Mouse (Mus musculus) yolk sac, embryonic 10.5 days (tissue): ENCODE data around the gene Trmu.
"Not testable (repeated sequence)": the region's sequence is repeated elsewhere in the genome, so short reads cannot be mapped to it uniquely, and the experiment has no call there.

Experiments used
- DNase-seq: peaks from one replicate; pipeline ENCODE4 v3.0.0-alpha.2; 2017; ENCODE audit warnings: low spot score

Trmu gene

DNA sequence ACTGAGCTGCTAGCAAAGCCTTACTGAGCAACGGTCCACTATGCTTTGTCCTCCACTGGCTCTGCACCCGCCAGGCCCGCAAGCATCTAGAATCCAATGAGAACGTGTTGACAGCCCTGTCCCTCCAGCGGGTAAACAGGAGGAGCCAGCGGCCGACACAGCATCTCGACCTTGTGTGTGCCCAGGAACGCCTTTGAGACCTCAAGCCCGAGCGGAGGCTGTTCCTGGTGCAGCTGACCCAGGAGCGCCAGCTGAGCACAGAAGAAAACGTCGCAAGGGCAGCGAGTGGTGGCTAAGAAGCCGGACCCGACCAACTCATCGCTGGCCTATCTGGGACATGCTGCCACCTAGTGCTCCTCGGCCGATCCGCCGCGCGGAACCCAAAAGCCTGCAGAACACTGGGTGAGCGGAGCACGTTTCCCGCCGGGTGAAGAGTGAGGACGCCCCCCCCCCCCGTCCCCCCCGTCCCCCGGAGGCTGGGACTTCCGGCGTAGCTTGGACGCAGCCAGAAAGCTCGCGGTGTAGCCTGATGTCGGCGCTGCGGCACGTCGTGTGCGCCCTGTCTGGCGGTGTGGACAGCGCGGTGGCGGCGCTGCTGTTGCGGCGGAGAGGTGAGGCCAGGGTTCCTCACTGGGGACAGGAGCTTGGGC lies at the start of gene Trmu:
Gene Trmu, plus strand, starts transcription at position 465 of the 650 bp plus-strand sequence.
- peak; percentile 92 for DNase-seq

- DNase-seq: no peak
Measured at GRCm38 (mm10) chr15:85829470-85829869, 49.6 kb upstream of the Trmu start.

- DNase-seq: peak; percentile 85
Measured at GRCm38 (mm10) chr15:85831954-85832590, 47.0 kb upstream of the Trmu start, which contains the start of gene Ttc38. TSS of gene Ttc38 (plus strand) at chr15:85832306.

DNA sequence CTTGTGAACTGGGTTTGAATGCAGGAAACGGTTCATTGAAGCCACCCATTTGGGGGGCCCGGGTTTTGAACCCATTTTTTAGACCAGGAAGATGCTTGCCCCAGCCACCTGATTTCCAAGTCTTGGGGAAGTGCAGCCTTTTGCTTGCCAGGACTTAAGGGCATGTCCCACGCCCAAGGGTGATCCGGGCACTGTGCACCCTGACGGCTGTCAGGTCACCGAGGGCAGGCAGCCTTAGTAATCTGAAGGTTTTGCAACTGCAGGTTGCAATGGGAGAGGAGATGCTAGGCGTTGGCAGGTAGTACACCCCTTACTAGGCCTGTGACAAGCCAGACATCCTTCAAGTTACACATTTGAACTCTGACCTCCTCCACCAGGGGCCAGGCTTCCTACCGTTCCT lies 46.5 kb upstream of the Trmu start:
- peak; percentile 69 for DNase-seq

DNA sequence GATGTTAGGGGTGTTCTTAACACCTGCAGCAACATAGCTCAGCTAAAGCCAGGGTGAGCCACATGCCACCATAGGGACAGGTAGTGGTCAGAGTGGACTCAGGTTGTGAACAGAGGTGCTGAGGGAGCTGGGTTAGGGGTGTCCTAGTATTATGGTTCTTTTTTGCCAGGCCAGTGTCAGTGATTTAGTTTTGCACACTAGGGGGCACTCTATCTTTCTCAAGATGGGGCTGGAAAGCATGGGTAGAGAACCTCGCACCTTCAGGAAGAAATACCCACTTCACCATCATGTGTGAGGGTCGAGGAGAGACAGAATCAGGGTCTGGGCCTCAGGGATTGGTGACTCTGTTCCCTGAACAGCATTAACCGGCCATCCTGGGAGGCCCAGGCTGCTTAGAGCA lies 43.8 kb upstream of the Trmu start:
- DNase-seq: no peak

GRCm38 (mm10) chr15:85836887-85837286 lies 42.2 kb upstream of the Trmu start:
- DNase-seq: no peak

DNA sequence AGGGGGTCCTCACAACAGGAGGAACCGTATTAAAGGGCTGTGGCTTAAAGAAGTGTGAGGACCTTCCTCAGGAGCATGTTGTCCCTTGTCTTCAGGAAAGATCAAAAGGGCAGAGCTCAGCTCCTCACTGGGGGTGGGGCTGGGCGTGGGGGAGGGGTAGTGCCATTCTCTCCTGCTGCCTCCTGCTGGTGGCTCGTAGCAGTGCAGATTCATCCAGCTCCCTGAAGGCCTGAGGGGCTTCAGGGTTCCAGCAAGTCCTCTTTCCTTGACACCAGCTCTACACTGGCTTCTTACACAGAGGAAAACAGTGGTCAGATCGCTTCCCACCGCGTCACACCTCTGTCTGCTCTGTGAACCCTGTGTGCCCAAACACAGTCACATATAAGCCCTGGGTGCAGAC lies 38.1 kb upstream of the Trmu start:
- peak; percentile 62 for DNase-seq

DNA sequence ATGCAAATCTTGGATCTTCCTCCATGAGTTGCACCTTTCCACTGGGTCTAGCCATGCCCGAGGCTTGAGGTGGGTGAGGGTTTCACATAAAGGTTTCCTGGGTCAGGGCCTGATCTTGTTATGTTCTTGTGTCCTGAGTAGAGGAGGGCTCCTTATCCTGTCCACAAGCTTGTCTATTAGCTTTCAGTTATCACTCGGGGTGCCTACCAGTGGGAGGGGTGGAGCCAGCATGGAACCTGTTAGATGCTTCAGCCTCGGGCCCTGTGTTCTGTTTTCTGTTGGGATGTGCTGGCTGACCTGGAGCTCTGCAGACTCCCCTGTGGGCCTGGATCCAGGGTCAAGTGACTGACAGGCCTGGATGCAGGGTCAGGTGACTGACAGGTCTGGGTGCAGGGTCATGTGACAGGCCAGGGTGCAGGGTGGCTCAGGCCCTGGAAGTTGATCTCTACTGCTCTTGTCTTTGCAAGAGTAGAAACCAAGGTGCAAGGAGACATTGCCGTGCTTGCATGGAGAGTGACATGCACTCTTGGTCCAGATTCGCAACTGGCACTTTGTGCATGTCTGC lies 37.2 kb upstream of the Trmu start:
- DNase-seq: no peak

- no peak for DNase-seq
Measured at GRCm38 (mm10) chr15:85845071-85845470, 34.0 kb upstream of the Trmu start.

GRCm38 (mm10) chr15:85851656-85852392 lies 27.3 kb upstream of the Trmu start:
- no peak for DNase-seq

GRCm38 (mm10) chr15:85858980-85859489 lies 20.1 kb upstream of the Trmu start:
- DNase-seq: no peak

GRCm38 (mm10) chr15:85859490-85860031 lies 19.6 kb upstream of the Trmu start, which contains the start of gene Gtse1:
TSS of gene Gtse1 (plus strand) at chr15:85859745.
- peak; percentile 95 for DNase-seq

- not testable (repeated sequence) for DNase-seq
Measured at GRCm38 (mm10) chr15:85865913-85866312, 13.2 kb upstream of the Trmu start.

DNA sequence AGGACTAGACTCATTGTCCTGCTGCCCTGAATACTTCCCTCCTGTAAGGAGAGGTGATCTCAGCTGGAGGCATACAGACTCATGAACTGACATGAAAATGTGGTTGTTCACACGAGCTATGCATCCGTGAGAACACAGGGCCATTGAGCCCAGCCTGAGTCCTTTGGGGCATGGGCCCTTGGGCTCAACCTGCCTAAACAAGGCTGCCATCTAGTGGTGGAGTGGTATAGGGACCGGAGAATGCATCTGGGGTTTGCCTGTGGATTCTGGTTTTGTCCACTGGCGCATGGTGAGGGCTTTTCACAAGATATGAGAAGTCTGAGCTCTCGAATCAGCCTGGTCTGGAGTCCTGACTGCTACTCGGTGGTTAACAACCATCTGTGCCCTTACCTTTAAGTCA lies 11.4 kb upstream of the Trmu start:
- DNase-seq: peak; percentile 48

DNA sequence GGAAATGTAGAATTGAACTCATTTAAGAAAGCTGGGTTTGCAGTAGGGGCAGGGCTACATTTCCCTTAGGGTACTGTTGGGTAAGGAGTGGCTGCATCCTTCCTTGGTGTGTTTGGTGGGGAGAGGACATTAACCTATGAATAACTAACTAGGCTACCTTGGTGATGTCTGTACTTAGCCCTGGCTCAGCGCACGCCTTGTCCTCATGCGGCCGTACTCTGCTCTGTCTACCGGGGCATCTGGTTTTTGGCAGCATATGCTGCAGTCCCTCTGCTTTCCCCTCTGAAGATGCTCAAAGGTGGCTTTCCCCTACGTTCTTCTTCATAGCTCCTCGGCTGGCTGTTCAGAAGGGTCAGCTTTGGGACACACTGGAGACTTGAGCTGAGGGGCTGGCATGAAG lies 1.8 kb upstream of the Trmu start:
- no peak for DNase-seq

DNA sequence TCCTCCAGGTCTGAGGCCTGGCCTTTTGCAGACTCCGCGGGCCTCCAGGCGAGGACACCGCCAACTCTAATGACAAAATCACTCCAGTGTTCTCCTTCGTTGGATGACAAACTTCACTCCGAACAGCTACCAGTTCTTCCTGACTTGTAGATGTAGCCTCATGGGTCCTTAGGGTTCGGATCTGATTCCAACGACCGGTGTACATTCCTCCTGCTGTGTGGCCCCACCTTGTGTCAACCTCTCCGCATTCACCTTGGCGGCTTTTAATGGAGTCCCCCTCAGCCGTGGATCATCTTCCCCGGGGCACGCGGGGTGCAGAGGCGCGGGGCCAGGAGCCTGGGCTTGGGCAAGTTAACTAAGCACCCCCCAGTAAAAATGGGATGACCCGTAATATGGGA lies 385 bp downstream of the Trmu start:
- no peak for DNase-seq

GRCm38 (mm10) chr15:85885606-85886005 lies 6.5 kb downstream of the Trmu start:
- no peak for DNase-seq

GRCm38 (mm10) chr15:85889235-85889634 lies 10.1 kb downstream of the Trmu start:
- DNase-seq: no peak

DNA sequence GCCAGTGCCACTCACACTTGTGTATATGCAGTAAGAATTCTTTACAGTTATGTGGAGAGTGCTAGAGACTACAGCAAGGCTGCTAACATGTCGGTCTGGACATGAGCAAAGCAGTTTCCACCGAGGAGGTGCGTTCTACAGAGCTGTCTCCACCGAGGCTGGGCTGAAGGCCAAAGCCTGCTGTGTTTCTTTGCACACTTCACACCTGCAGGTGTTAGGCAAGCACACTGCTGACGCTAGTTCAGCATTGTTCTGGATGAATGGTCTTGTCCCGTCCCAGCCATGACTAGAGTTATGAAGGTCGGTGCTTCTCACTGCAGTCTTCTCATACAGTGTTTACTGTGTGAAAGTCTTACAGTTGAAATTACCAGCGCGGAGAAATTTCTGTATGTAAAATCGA lies 12.9 kb downstream of the Trmu start:
- no peak for DNase-seq

DNA sequence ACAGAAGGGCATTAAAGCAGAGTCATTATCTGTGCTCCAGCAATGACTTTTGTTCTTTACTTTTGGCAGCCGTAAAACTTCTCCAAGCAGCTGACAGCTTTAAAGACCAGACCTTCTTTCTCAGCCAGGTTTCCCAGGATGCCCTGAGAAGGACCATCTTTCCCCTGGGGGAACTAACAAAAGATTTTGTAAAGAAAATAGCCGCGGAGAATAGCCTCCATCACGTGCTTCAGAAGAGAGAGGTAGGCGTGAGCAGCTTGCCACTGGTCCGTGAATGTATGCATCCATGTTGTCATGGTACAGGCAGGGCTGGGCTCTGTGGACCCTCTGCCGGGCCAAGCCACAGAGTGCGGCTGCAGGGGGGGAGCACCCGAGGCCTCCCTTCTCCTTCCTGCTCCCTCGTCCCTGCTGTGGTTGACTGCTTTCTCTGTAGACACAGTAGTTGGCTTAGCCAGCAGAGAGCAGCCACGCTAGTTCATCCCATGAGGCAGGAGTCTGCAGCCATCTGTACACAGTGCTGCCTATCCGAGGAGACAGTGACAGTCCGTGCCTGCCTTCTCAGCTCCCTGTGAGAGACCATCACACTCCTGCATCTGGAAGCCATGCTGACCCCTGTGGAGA lies 13.5 kb downstream of the Trmu start:
- no peak for DNase-seq

DNA sequence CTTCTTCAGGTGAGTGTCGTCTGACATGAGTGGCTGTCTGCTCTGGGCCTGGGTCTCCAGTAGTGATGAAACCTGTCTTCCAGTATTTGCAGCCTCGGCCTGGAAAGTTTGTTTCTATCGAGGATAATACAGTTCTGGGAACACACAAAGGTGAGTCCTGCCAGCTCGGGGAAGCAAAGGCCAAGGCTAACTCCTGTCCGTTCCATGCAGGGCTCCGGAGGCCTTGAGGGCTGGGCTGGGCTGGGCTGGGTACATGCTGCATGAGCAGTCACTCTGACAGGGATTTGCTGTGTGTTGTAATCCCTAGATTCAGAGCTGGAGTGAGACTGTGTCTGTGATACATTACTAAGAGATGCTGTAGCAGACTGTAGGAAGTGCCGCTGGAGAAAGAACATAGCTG lies 14.8 kb downstream of the Trmu start:
- no peak for DNase-seq

DNA sequence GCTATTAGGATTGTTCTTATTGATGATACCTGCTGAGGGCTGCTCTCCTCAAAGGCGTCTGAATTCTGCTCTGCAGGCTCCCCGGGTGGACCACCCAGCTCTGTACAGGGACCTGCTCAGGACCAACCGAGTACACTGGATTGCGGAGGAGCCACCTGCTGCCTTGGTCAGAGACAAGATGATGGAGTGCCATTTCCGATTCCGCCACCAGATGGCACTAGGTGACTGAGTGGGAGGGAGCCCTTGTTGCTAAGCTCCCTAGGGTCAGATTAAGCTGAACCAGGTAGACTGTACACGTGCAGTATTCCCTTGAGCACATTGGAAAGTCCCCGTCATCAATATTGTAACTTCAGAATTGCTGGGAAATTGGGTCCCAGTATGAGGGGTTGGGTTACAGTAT lies 17.2 kb downstream of the Trmu start:
- peak; percentile 49 for DNase-seq
